Mouse (Mus musculus) B cell, adult (primary cell): ENCODE measurements around the gene Clnk. TPM values are rescaled to one million over a fixed set of nuclear protein-coding genes. Genes with fewer than 3 reads are reported as not detected.

Experiments used
- total RNA-seq: library from RNA; stranded (reverse); gene quantifications from 4 replicates; pipeline ENCODE4 v1.2.4, GENCODE M21; 2023; ENCODE audit not compliant: inconsistent age

Clnk gene
- total RNA-seq: not detected in 4 replicates

GRCm38 (mm10) chr5:38876622-38877021, at the start of gene Clnk:
Clnk (minus strand) TSS chr5:38876812.

GRCm38 (mm10) chr5:38684164-38684911, 192.3 kb downstream of the Clnk start, which contains the start of gene Zfp518b:
Zfp518b (minus strand) TSS chr5:38684826.

Other genes with a start within 250 kb of the Clnk start
- 2.9 to 4.5 TPM (median 4.3 TPM) in 4 replicates for gene Zfp518b, start 192.0 kb downstream of the Clnk start, total RNA-seq